Mouse (Mus musculus) CD4-positive, CD25-positive, alpha-beta regulatory T cell, adult 2 months (primary cell): Measurements from ENCODE around the gene Gys1.
"Not testable (repeated sequence)": the region's sequence is repeated elsewhere in the genome, so short reads cannot be mapped to it uniquely, and the experiment has no call there.

ENCODE experiments used
- DNase-seq: peaks from one replicate; pipeline ENCODE4 v3.0.0-alpha.2; 2012; ENCODE audit warnings: low read depth, low spot score

The Gys1 gene

DNA sequence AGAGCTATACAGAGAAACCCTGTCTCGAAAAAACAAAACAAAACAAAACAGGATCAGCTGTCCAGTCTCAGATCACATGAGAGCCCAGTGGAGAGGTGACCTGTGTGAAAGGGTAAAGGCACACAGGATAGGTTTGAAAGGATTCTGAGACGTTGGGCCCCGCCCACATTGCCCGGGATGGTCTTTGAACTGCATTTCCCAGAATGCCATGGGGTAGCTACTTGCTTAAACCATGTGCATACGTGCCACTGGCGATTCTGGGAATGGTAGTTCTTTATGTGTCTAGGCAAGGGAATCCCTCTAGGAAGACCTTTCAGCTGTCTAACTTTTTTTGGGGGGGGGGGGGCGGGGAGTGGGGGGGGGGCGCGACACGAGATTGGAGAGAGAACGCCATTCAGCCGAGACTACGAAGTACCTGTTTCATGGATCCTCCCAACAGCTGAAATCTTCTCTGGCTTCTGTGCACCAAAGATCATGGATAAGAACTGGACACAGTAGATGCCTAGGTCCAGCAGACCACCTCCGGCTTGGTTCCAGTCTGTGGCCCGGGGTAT, 46.8 kb downstream of the Gys1 start, which contains the start of gene Tulp2:
TSS of gene Tulp2 (plus strand) at position 504 of the 554 bp plus-strand sequence.
- DNase-seq: peak; percentile 73

DNA sequence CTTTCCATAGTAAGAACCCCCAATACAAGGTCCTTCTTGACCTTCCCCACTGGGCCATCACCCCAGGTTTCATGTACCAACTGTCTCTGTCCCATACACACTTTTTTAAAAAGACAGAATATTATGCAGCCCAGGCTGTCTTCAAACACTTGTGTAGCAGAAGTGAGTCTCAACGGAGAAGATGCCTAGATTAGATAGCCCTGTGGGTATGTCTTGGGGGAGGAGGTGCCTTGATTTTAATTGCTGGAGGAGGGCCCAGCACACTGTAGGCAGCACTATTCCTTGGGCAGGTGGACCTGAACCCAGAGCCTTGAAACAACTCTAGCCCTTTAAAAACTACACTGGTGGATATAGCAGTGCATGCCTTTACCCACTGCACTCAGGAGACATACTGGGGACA, 47.5 kb downstream of the Gys1 start:
- DNase-seq: no peak

DNA sequence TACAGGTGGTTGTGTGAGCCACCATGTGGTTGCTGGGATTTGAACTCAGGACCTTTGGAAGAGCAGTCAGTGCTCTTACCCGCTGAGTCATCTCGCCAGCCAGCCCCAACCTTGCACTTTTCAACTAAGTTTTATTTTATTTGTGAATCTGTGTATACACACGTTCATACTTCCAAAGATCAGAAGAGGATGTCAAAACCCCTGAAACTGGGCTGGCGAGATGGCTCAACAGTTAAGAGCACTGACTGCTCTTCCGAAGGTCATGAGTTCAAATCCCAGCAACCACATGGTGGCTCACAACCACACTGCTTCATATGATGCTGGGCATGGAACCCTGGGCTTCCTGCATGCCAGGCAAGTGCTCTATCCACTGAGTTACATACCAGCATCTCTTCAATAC, 50.3 kb downstream of the Gys1 start:
- not testable (repeated sequence) for DNase-seq

DNA sequence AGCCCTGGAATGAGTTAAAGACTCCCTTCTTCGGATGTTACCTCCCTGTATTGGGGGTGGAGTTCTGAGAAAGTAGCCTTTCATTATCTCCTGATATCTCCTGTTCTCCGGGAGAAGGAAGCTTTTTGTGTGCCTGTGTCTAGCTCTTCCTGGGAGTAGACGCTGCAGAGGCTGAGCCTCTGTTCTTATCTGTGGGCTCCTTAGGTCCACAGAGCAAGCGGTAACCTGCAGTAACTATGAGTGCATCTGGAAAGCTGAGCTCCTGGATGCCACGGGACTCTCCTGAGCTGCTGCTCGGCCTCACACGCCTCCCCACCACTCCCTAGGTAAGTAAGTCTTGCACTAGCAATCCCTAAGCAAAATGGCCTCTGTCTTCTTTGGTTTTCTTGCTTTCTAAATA, 51.5 kb downstream of the Gys1 start:
- DNase-seq: no peak

DNA sequence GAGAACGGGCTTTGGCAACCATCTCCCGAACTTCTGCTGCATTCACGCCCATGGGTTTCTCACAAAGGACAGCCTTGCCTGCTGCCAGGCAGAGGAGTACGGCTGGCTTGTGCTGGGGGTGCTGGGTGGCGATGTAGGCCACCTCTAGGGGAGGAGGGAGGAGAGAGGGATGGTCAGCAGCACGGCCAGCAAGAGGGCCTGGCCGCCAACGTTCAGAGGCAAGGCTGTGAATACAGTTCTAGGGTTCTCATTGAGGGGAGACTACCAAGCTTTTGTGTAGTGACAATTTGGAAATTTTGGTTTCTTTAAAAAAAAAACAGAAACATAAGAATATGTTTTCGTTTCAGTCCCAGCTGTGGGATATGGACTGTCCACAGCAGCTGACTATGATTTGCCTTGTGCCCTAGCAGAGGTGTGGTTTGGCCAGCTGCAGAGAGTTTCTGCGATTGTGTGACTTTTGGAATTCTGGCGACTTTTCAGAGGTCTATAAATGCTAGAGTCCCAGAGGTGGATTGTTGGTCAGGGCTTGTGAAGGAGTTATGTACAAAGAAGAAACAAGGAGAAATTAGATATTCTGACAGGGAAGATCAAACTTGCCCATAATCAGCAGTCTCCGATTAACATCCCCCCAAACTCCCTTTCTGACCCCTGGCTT, 52.2 kb downstream of the Gys1 start, which contains the start of gene Gm45808:
TSS of gene Gm45808 (minus strand) at position 51 of the 655 bp plus-strand sequence.
- no peak for DNase-seq

DNA sequence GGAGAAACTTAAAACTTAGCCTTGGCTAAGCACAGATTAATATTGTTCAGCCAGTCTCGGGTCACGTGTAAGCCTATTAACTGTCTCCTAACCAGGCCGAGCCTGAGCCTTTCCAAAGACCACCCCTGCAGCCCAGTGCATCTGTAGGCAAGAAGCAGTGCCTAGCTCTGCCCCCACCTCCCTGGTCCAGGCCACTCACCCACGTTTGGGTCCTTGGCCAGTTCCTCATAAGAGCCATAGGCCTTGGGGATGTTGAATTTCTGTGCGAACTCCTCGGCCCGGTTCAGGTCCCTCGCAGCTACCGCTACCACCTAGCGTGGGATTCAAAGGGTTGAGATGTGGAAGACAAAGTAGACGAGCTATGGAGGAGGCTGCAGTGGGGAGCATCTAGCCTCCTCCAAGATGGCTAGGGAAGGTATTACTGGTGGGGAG, 53.2 kb downstream of the Gys1 start:
- DNase-seq: no peak

DNA sequence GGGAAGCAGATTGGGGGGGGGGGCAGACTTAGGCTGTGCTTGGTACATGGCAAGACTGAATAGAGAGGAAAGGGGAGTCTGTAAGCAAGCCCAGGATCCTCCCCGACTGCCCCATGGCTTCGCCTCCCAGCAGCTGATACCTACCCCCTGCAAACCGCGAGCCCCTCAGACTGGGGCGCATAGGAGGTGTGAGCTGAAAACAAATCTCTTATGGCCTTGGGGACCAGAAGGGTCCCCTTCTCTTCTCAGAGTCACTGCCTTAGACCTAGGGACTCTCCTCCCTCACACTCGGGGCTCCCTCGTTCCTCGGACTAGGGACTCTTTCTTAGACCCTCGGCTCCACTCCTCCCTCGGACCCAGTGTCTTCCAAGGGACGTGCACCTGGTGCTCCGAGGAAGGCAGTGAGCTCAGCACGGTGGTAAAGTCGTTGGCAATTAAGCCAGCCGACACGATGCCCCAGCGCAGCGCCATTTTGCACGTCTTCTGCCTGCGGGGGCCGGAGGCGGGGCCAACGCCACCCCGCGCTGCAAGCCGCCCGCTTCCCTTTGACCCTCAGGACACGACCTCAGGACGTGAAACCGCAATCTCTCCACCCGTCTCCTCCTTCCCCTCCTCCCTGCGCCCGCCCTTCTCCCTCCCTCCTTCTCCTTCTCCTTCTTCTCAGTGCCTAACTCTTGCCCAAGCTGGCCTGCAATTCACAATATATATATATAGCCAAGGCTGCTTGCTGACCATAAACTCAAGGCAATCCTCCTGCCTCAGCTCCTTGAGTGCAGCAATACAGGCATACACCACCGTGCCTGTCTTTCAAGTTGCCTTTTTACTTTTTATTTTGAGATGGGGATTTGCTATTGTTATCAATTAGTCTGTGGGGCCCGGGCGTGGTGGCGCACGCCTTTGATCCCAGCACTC, 53.9 kb downstream of the Gys1 start, which contains the start of gene Dhdh:
TSS of gene Dhdh (minus strand) at position 513 of the 912 bp plus-strand sequence.
- peak; percentile 57 for DNase-seq

DNA sequence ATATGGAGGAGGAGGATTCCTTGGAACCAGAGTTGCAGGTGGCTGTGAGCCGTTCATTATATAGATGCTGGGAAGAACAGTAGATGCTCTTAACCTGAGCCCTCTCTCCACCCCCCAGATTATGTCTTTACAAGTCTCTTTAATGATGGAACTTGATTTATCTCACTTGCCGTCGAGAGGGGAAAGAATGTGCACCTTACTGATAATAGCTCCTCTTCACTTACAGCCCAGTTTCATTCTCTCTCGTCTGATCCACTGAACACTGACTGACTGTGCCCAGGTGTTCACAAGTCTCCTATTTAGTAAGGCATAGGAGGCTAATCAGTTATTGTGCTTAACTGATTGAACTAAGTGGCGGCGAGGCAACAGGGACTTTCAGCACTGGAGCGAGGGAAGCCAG, 54.9 kb downstream of the Gys1 start:
- no peak for DNase-seq

DNA sequence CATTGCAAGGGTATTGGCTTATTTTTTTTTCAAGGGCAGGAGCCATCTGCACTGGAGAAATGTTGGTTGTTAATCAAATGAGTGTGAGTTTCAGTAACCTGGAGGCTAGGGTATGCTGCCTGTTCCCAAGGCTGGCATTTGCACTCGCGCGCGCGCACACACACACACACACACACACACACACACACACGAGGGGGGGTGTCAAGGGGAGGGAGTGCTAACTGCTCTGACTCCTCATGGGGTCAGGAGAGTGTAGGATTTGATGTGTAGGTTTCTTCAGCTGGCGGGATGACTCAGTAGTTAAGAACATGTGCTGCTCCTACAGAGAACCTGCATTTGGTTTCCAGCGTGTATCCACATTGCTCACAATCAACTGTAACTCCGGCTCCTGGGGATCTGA, 56.2 kb downstream of the Gys1 start:
- no peak for DNase-seq

DNA sequence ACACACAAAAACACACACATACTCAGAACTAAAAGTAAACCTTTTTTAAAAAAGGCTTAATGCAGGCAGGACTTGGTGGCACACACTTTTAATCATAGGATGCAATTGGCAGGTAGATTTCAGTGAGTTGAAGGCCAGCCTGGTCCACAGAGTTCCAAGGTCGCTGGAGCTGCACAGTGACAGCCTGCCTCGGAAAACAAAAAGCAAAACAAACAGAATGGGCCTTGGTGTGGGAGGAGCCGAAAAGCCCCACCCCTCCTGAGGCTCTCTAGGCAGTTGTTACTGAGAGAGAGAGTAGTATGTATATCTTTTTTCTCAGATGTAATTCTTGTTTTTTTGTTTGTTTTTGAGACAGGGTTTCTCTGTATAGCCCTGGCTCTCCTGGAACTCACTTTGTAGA, 56.6 kb downstream of the Gys1 start:
- no peak for DNase-seq

DNA sequence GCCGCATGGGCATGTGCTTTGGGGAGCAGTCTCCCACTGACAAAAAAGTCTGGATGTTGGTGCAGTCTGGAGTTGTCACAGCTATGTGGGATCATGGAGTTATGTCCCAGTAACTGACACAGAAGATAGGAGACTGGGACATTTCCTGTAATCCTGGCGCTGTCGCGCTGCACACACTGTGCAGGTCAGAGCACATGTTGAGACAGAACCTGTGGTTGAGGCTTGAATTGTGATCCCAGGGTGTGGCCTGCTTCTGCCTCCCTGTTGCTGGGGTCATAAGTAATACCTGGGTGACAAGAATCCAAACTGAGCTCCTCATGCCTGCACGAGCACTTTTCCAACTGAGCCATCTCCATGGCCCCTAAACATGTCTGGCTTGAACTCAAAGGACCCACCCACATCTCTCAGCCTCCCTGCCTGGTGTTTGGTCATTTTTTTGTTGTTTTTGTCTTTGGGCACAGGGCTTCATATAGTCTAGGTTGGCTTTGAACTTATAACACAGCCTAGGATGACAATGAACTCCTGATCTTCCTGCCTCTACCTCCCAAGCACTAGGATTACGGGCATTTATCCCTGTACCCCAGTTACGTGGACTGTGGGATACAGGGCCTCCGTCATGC, 57.7 kb downstream of the Gys1 start:
- no peak for DNase-seq

DNA sequence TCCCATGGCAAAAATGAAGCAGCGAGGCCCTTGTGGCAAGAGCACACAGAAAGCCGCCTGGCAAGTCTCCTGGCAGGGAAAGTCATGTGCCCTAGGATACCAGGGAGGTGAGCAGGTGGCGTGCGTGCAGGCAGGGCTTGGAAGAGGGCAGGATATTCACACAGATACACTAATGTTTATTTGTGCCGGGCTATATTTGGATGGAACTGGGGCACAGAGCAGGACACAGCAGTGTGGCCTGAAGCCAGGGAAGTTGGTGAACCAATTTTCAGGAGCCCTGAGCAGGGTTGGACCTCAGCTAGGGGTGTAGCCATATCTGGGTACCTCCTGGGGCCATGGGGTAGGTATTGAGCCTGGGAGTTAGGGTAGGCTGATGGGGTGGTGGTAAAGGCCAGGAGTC, 58.3 kb downstream of the Gys1 start:
- DNase-seq: no peak

DNA sequence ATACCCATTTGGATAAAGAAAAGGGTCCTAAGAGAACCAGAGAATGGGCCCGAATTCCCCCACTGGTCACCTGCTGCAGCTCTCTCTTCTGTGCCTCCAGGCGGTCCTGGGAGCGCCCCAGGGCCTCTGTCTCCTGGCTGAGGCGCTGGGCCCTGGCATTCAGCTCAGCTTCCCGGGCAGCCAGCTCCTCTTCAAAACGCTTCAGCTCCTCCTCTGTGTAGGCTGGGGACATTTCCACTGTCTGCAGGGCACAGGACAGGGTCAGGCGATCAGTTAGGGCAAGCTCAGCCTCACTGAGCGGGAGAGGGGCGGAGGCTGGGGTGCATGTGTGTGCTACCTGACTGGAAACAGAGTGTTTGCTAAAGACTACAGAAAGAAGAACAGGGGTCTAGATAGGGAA, 59.9 kb downstream of the Gys1 start:
- no peak for DNase-seq

DNA sequence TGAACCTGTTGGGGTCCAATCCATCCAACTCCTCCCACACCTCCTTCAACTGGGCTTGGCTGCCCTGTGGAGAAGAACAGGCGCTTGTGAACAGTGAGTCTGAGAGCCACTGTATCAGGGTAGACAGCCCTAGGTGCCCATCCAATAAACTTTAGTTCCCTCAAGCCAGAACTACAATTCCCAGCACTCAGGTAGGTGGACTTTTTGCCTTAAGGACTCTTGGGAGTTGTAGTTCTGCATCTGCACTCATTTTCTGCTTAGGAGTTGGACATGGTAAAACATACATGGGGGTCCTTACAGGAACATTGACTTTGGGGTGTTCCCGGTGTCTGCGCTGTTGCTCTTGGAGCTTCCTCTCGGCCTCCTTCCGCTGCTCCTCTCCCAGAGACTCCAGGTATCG, 63.8 kb downstream of the Gys1 start:
- no peak for DNase-seq
